Mouse (Mus musculus) neural tube, embryonic 12.5 days (tissue): ENCODE measurements around the gene Hbs1l. TPM values are rescaled to one million over a fixed set of nuclear protein-coding genes. Genes with fewer than 3 reads are reported as not detected.

ENCODE experiments used
- ATAC-seq: fragments of 200-750 bp; cut with Nextera tagmentation; 2 replicates; pipeline ENCODE4 v1.8.0; 2017; ENCODE audit warnings: low read depth, mild to moderate bottlenecking, moderate TSS enrichment, moderate library complexity; ENCODE audit not compliant: low FRiP score
- H3K27ac ChIP-seq: fragments of 300-500 bp; sonication (generic); 2 replicates; pipeline ENCODE4 v1.5.1; 2016
- H3K27me3 ChIP-seq: fragments of 300-500 bp; sonication (generic); replicated peaks from 2 replicates; pipeline ENCODE4 v1.6.1; 2016; ENCODE audit warnings: mild to moderate bottlenecking
- H3K36me3 ChIP-seq: fragments of 300-500 bp; sonication (generic); 2 replicates; pipeline ENCODE4 v1.6.1; 2016; ENCODE audit warnings: mild to moderate bottlenecking
- H3K4me1 ChIP-seq: fragments of 300-500 bp; sonication (generic); 2 replicates; pipeline ENCODE4 v1.6.1; 2016
- H3K4me2 ChIP-seq: fragments of 300-500 bp; sonication (generic); replicated peaks from 2 replicates; pipeline ENCODE4 v1.6.1; 2016; ENCODE audit warnings: mild to moderate bottlenecking
- H3K4me3 ChIP-seq: fragments of 300-500 bp; sonication (generic); 2 replicates; pipeline ENCODE4 v1.5.1; 2016
- H3K9ac ChIP-seq: fragments of 300-500 bp; sonication (generic); 2 replicates; pipeline ENCODE4 v1.6.1; 2016; ENCODE audit warnings: mild to moderate bottlenecking
- H3K9me3 ChIP-seq: fragments of 300-500 bp; sonication (generic); 2 replicates; pipeline ENCODE4 v1.6.1; 2016; ENCODE audit warnings: mild to moderate bottlenecking
- WGBS: fragments of 180-500 bp; shearing (Covaris S2); methylation state at CpG from one replicate; pipeline ENCODE4 v1.1.7; 2016; 5-methylcytosine and 5-hydroxymethylcytosine counted together
- polyA plus RNA-seq: library from polyadenylated mRNA; unstranded; fragments of >200 nt; fragmentation: Nextera tagmentation; extraction: Ambion mirVana; gene quantifications from 2 replicates; pipeline ENCODE4 v1.2.1, GENCODE M21; 2016

The Hbs1l gene
- polyA plus RNA-seq, 1 experiment from 2014 or later: 115 TPM

DNA sequence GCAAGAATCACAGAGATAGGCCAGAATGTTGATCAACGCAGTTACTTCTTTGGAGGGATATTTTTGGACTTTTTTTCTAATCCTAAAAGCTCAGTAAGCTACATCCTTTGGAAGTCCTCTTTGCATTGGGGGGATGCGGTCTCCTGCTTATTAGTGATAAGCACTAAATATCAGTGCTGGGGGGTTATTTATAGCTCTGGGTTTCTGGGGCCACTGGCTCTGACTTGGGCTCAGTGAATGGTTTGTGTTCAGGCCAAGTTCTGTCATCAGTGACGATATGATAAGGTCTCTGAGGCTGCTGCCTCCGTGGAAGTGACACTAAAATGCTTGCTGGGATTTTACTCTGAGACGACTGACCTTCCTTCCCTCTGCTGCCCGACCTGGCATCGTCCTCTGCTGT, 104.3 kb downstream of the Hbs1l start:
- no peak overlapping the region for H3K27ac ChIP-seq
- H3K4me1 ChIP-seq: no peaks in the 10 kb centered on the region
- no peaks in the 10 kb centered on the region for H3K9me3 ChIP-seq
- ATAC-seq: no peak
- no peaks in the 10 kb centered on the region for H3K36me3 ChIP-seq
- no peak overlapping the region for H3K9ac ChIP-seq
- no peaks in the 10 kb centered on the region for H3K27me3 ChIP-seq
- no peak overlapping the region for H3K4me3 ChIP-seq
- H3K4me2 ChIP-seq: no peak overlapping the region
- 68% methylated on average over 7 of the region's 7 CpGs for WGBS

DNA sequence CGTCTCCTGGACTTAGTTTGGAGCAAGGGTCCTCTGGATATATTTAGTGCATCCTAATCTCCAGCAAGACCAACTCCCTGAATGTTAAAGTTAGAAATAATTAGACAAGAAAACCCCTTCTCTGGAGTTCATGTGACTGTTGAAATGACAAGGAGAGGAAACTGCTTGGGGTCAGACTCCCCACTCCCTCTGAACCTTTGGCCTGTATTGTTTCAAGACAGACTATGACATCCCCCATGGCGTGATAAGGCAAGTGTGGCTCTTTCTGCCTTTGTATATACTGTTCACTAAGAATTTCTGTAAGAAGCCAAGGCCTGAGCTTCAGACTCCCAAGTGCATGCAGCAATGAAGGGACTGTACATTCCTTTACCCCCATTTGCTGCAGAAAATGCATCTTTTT, 104.7 kb downstream of the Hbs1l start:
- no peaks in the 10 kb centered on the region for H3K4me1 ChIP-seq
- no peaks in the 10 kb centered on the region for H3K36me3 ChIP-seq
- no peak overlapping the region for H3K9ac ChIP-seq
- no peaks in the 10 kb centered on the region for H3K9me3 ChIP-seq
- H3K4me3 ChIP-seq: no peak overlapping the region
- H3K4me2 ChIP-seq: no peak overlapping the region
- 57% methylated on average over 2 of the region's 2 CpGs for WGBS
- ATAC-seq: no peak
- no peak overlapping the region for H3K27ac ChIP-seq
- H3K27me3 ChIP-seq: no peaks in the 10 kb centered on the region

DNA sequence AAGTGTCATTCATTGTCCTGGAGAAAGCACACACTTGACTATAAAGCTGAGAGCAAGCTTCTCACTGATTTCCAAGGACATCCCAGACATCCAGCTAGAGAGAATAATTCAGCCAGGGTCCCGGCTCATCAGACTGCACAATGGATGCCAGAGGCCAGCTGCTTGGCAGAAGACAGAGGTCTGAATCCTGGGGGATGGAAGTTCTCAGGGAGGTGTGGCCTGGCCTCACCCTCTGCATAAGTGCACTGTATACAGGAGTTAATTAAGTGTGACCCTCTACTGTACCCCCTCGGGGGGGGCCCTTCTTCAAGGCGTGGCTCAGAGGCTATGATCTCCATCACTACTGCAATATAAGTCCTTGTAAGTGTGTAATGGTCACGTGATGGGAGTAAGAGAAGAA, 105.5 kb downstream of the Hbs1l start:
- no peak overlapping the region for H3K27ac ChIP-seq
- H3K27me3 ChIP-seq: no peaks in the 10 kb centered on the region
- no peak overlapping the region for H3K4me3 ChIP-seq
- H3K36me3 ChIP-seq: no peaks in the 10 kb centered on the region
- no peaks in the 10 kb centered on the region for H3K9me3 ChIP-seq
- ATAC-seq: no peak
- no peak overlapping the region for H3K9ac ChIP-seq
- WGBS: 68% methylated on average over 4 of the region's 4 CpGs
- H3K4me1 ChIP-seq: no peaks in the 10 kb centered on the region
- H3K4me2 ChIP-seq: no peak overlapping the region

DNA sequence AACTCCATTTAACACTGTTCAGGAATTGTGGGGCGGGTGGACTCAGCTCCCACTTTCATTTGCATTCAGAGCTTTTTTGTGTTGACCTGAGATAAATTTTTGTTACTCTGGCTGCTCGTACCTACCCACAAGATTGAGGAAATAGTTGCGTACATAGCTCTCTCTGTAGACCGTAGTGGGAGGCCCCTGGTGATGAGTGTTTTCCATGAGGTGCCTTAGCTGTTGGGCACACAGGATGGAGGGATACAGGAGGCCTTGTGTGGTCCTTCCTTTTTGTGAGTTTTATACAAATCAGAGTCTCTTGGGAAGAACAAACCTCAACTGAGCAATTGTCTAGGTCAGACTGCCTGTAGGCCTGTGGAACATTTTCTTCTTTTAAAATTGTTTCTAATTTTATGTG, 109.0 kb downstream of the Hbs1l start:
- H3K9ac ChIP-seq: no peak overlapping the region
- H3K4me2 ChIP-seq: no peak overlapping the region
- no peak overlapping the region for H3K4me3 ChIP-seq
- H3K27ac ChIP-seq: no peak overlapping the region
- ATAC-seq: no peak
- H3K36me3 ChIP-seq: no peaks in the 10 kb centered on the region
- no peaks in the 10 kb centered on the region for H3K27me3 ChIP-seq
- no peaks in the 10 kb centered on the region for H3K9me3 ChIP-seq
- H3K4me1 ChIP-seq: no peaks in the 10 kb centered on the region
- WGBS: 88% methylated on average over 4 of the region's 4 CpGs

DNA sequence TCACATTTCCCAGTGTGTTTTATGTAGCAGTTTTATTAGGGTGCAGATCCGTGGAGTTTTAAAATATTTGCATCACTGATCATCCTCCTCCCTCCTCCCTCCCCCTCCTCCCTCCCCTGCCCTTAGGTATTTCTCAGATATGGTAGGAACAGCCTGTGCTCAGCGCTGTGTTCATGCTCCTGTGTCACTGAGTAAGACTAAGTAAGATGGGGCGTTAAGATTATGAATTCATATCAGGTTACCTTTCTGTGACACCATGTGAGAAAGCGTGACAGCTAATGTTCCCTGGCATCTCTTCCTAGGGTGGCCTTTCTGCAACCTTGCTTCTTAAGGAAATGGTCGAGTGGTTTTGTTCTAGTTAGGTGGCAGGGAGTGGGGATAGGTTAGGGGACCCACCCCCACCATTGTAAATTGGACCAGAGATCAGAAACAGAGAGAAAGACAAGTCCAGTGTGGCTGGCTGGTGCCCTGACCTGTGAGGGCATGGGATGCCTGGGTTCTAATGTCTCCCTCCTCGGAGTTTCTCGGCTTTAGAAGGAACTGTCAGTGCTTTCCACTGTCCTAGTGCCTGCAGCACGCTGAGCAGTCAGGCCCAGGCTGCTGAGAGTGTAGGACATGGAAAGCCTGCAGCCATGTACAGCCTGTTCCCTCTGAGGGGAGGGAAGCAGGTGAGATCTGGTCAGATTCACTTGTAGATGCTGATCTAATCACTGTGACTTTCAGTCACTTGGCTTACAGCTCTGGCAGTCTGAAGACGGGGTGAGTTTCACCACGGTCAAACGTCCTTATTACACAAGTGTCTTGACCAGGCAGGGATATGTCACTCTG, 110.1 kb downstream of the Hbs1l start:
- Histone ChIP-seq H3K27ac (no peak overlapping the region), H3K9ac (no peak overlapping the region), H3K4me3 (no peak overlapping the region), H3K9me3 (no peaks in the 10 kb centered on the region), H3K4me1 (no peaks in the 10 kb centered on the region), H3K4me2 (no peak overlapping the region), H3K27me3 (no peaks in the 10 kb centered on the region), H3K36me3 (no peaks in the 10 kb centered on the region)
- WGBS: 85% methylated on average over 11 of the region's 11 CpGs
- no peak for ATAC-seq

DNA sequence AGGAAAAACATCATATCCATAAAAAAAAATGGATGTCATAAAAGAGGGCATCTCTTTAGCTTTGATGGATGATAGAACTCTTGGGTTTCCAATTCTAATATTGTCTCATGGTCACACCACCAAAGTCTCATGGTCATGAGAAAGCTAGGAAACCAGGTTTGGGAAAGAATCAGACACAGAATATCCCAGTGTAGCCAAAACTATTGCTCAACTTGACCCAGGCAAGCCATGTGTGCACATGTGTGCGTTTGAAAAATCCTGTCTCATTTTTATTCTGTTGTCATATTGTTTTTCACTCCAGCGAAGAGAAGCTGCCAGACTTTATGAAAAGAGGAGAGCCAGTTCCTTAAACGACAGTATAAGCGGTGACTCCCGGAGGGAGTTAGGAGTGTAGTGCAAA, 114.9 kb downstream of the Hbs1l start:
- Histone ChIP-seq H3K27me3 (no peaks in the 10 kb centered on the region), H3K9me3 (no peaks in the 10 kb centered on the region), H3K4me3 (no peak overlapping the region), H3K4me2 (no peak overlapping the region), H3K4me1 (no peaks in the 10 kb centered on the region), H3K9ac (no peak overlapping the region), H3K27ac (no peak overlapping the region), H3K36me3 (no peaks in the 10 kb centered on the region)
- 86% methylated on average over 5 of the region's 5 CpGs for whole genome bisulfite sequencing
- ATAC-seq: no peak

DNA sequence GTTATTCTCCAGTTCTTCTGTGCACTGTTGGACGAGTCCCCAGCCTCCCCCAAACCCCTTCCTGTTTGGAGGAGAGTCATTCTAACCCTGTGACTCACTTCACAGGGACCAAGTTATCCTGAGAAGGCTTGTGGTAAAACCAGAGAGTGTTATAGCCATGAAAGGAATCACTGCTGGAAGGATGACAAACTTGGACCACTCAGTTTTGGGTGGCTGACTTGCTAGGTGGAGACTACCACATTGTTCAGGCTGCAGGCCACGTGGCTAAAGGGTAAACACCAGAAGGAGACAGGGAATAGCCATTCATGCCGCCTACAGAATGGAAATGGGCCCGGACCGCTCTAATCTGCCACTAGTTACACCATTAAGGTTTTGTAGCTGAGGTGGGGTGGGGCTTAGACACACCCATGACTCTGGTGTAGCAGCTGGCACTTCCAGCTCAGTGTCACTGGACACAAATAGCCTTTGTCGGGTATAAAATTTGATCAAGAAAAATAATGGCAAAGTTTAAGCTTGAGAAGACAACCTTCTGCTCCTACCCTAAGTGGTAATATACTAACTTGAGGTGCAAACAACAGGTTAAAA, 115.9 kb downstream of the Hbs1l start:
- Histone ChIP-seq H3K4me3 (no peak overlapping the region), H3K4me2 (no peak overlapping the region), H3K9ac (no peak overlapping the region), H3K9me3 (no peaks in the 10 kb centered on the region), H3K27ac (no peak overlapping the region), H3K4me1 (no peaks in the 10 kb centered on the region), H3K27me3 (no peaks in the 10 kb centered on the region), H3K36me3 (no peaks in the 10 kb centered on the region)
- WGBS: 74% methylated on average over 6 of the region's 6 CpGs
- ATAC-seq: no peak

DNA sequence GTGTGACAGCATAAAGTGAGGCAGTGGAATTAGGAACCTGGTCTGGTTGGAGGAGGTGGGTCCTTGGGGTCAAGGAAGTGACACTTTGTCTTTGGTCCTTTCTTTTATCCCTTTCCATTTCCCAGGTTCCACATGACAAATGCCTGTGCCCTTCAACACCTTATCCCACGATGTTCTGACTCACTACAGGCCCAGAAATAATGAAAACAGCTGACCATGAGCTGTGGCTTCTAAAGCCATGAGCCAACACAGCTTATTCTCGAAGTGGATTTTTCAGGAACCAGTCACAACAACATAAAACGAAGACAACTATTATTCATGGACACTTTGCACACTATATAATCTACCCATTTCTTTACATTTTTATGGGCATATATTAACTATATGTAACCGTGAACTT, 119.3 kb downstream of the Hbs1l start:
- no peak overlapping the region for H3K4me2 ChIP-seq
- no peak overlapping the region for H3K4me3 ChIP-seq
- H3K4me1 ChIP-seq: no peaks in the 10 kb centered on the region
- no peaks in the 10 kb centered on the region for H3K36me3 ChIP-seq
- ATAC-seq: no peak
- 79% methylated on average over 4 of the region's 4 CpGs for whole genome bisulfite sequencing
- no peak overlapping the region for H3K9ac ChIP-seq
- H3K27ac ChIP-seq: no peak overlapping the region
- H3K9me3 ChIP-seq: no peaks in the 10 kb centered on the region
- H3K27me3 ChIP-seq: no peaks in the 10 kb centered on the region

DNA sequence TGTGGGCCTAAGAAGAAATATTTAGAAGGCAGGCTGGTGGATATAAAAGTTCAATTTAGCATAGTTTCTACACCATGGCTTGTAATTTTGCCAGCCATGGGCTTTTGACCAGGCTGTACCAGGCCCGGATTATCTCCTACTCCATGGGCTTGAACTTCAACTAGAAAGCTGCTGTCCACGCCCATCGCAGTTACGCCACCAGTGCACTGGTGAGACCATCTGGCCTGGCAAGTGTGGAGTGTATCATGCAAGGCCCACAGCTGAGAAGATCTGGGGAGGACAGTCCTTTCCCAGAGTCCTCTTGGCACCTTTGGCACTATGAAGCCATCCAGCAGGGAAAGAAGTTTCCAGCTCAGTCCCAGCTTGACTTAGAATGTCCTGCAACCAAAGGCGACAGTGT, 120.4 kb downstream of the Hbs1l start:
- H3K9ac ChIP-seq: no peak overlapping the region
- no peaks in the 10 kb centered on the region for H3K27me3 ChIP-seq
- ATAC-seq: no peak
- H3K4me2 ChIP-seq: no peak overlapping the region
- no peak overlapping the region for H3K27ac ChIP-seq
- H3K9me3 ChIP-seq: no peaks in the 10 kb centered on the region
- no peaks in the 10 kb centered on the region for H3K36me3 ChIP-seq
- WGBS: 93% methylated on average over 5 of the region's 5 CpGs
- no peaks in the 10 kb centered on the region for H3K4me1 ChIP-seq
- no peak overlapping the region for H3K4me3 ChIP-seq

Other genes with a start within 250 kb of the Hbs1l start
- 3.8 and 3.9 TPM in 2 replicates for gene Myb, start 135.0 kb upstream of the Hbs1l start, polyA plus RNA-seq
- gene Aldh8a1, start 81.3 kb downstream of the Hbs1l start, polyA plus RNA-seq: 0.10 and 0.24 TPM in 2 replicates